Mouse (Mus musculus) megakaryocyte, embryonic 14.5 days (primary cell): ENCODE results near the gene Sf3b6.

Source experiments
- FLI1 ChIP-seq: IDR thresholded peaks from 2 replicates; pipeline ENCODE4 v1.6.1; 2012; ENCODE audit warnings: low read length, inconsistent platforms, mixed read lengths
- GATA1 ChIP-seq: IDR thresholded peaks from 3 replicates; pipeline ENCODE4 v1.6.1; 2012; ENCODE audit warnings: mixed read lengths, low read length, inconsistent platforms, borderline replicate concordance

- no peak for TF ChIP-seq GATA1
- no peak for TF ChIP-seq FLI1
Measured at GRCm38 (mm10) chr12:4863654-4864337, 46.5 kb downstream of the Sf3b6 start.
